Mouse (Mus musculus) limb, embryonic 10.5 days (tissue): ENCODE measurements around the gene P2ry6. TPM values are rescaled to one million over a fixed set of nuclear protein-coding genes. Genes with fewer than 3 reads are reported as not detected.

Experiments used
- DNase-seq: peaks from one replicate; pipeline ENCODE4 v3.0.0-alpha.2; 2017; ENCODE audit warnings: low spot score
- H3K27ac ChIP-seq: fragments of 300-500 bp; sonication (generic); 2 replicates; pipeline ENCODE4 v1.5.1; 2016; ENCODE audit warnings: mild to moderate bottlenecking
- H3K27me3 ChIP-seq: fragments of 300-500 bp; sonication (generic); 2 replicates; pipeline ENCODE4 v1.6.1; 2016; ENCODE audit warnings: low read depth, mild to moderate bottlenecking; ENCODE audit not compliant: poor library complexity, severe bottlenecking
- H3K36me3 ChIP-seq: fragments of 300-500 bp; sonication (generic); 2 replicates; pipeline ENCODE4 v1.6.1; 2016; ENCODE audit warnings: mild to moderate bottlenecking, moderate library complexity
- H3K4me1 ChIP-seq: fragments of 300-500 bp; sonication (generic); 2 replicates; pipeline ENCODE4 v1.6.1; 2016
- H3K4me3 ChIP-seq: fragments of 300-500 bp; sonication (generic); 2 replicates; pipeline ENCODE4 v1.5.1; 2016; ENCODE audit warnings: mild to moderate bottlenecking, moderate library complexity
- H3K9me3 ChIP-seq: fragments of 300-500 bp; sonication (generic); replicated peaks from 2 replicates; pipeline ENCODE4 v1.6.1; 2016; ENCODE audit warnings: mild to moderate bottlenecking
- WGBS: fragments of 180-500 bp; shearing (Covaris S2); methylation state at CpG from one replicate; pipeline ENCODE4 v1.1.7; 2016; 5-methylcytosine and 5-hydroxymethylcytosine counted together
- polyA plus RNA-seq: library from polyadenylated mRNA; unstranded; fragments of >200 nt; fragmentation: Nextera tagmentation; extraction: Ambion mirVana; gene quantifications from 2 replicates; pipeline ENCODE4 v1.2.1, GENCODE M21; 2016

Gene P2ry6
- polyA plus RNA-seq, 1 experiment from 2014 or later, result 1.1 TPM

DNA sequence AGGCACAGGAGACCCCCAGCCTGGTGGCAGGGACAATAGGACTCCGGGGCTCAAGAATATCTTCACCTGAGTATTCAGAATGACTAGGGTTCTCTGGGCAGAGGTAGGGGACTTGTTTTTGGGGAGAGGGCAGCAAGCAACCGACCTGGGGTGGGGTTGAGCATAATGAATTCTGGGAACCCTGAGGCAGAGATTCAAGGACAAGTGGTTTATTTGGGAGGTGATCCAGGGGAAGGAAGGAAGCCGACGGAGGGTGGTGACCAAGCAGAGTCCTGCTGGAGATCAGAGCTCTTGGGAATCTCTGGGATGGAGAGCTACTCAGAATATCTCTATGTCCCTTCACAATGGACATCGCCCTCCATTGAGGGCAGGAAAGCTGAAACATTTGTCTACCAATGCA lies 3.7 kb upstream of the P2ry6 start:
- H3K27ac ChIP-seq, result no peak overlapping the region
- H3K4me3 ChIP-seq, result no peak overlapping the region
- peaks cover 25% of the 10 kb centered on the region for H3K4me1 ChIP-seq
- 92% methylated on average over 5 of the region's 5 CpGs for WGBS
- no peak for DNase-seq
- H3K9me3 ChIP-seq, result no peaks in the 10 kb centered on the region
- H3K36me3 ChIP-seq, result no peaks in the 10 kb centered on the region
- H3K27me3 ChIP-seq, result peaks cover 30% of the 10 kb centered on the region

DNA sequence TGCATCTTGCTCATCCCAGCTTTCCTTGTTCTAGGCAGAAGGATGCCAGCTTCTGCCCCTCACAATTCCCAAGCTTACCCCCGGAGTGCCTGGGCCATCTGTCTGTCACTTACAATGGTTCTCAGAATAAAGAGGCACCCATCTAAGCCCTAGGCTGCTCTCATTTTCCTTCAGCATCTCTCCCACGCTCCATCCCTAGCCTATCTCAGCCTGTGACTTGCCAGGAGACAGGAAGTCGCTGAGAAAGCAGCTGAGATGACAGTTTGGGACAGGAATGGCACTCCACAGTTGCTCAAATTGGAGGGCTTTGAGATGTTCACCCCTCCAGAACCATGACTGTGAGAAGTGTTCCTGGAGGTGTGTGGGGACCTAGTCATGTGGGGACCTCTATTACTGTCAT lies 1.6 kb downstream of the P2ry6 start:
- H3K27ac ChIP-seq, result no peak overlapping the region
- peaks cover 27% of the 10 kb centered on the region for H3K4me1 ChIP-seq
- H3K36me3 ChIP-seq, result no peaks in the 10 kb centered on the region
- WGBS, result 50% methylated on average over 3 of the region's 3 CpGs
- peaks cover 45% of the 10 kb centered on the region for H3K27me3 ChIP-seq
- no peak for DNase-seq
- no peak overlapping the region for H3K4me3 ChIP-seq
- H3K9me3 ChIP-seq, result no peaks in the 10 kb centered on the region

DNA sequence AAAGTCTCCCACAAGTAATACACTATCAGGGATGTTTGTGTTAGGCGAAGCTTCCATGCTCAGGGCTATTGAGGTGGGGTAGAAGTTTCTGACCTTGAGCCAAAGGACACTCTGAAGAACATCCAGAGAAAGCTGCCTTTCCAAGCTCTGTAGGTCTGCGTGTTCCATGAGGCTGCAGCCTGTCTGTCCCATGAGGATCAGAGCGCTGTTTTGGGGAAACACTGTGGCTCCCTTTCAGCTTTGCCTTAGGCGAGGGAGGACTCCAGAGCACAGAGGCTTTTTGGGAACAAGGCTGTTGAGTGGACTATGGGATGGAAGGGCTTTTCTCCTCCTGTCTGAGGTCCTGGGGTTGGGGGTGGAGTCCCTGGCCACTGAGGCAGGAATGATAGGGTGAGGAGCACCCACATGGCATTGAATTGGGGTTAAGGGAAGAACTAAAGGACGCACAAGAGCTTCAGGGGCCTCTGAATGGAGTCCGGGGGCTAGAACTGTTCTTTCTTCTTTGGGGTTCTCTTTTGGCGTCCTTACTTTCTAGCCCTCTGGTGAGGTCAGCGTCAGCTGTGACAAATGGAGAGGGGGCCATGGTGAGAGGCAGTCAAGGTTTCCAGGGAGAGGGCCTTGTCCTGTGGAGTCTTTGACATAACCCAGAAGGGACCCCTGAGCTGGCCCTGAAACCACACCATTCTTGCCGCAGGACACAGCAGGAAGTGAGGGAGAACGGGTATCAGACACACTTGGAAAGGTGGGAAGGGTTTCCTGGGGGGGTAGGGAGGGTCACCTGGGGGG lies 5.4 kb downstream of the P2ry6 start:
- Histone ChIP-seq H3K9me3 (no peaks in the 10 kb centered on the region), H3K4me3 (no peak overlapping the region), H3K4me1 (peaks cover 25% of the 10 kb centered on the region), H3K27me3 (peaks cover 24% of the 10 kb centered on the region), H3K36me3 (no peaks in the 10 kb centered on the region), H3K27ac (0 out of 2 replicates have a peak overlapping the region, but pooled peaks have one; percentile 12)
- no peak for DNase-seq
- 76% methylated on average over 10 of the region's 10 CpGs for WGBS

DNA sequence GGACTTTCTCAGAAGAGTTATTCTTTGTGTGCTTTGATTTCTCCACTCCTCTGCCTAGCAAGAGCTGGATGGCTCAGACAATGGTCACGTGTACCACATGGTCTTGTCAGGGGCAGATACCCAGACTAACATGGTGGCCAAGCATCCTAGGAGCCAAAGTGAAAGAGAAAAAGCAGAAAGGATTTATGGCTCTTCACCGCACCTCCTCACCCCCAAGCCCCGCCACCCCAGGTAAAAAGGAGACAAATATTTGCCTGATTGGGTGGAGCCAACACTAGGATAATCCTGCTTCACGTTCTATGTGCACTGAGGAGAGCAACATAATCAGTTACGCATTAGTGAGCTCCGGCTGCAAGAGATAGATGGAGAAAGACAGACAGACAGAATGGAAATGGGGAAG lies 6.1 kb downstream of the P2ry6 start:
- Histone ChIP-seq H3K4me3 (no peak overlapping the region), H3K4me1 (peaks cover 25% of the 10 kb centered on the region), H3K9me3 (no peaks in the 10 kb centered on the region), H3K27me3 (peaks cover 18% of the 10 kb centered on the region), H3K36me3 (no peaks in the 10 kb centered on the region), H3K27ac (no peak overlapping the region)
- 90% methylated on average over 6 of the region's 6 CpGs for WGBS
- no peak for DNase-seq

DNA sequence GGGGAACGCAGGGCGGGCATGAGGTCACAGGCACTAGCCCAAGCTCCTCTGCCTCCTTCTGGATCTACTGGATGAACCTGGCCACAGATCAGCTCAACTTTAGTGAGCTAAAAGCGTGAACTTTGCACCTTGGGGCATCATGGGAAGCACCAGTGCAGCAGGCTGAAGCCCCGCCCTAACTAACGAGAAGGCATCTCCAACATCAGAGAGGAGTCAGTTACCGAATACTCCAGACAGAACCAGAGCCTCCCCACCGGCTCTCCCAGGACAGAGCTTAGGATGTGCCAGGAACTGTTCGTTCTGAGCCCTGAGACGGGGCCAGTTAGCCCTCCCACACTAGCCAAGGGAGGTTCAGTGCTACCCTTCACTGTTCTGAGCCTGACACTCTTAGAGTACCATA lies 6.6 kb downstream of the P2ry6 start:
- no peak for DNase-seq
- Histone ChIP-seq H3K9me3 (no peaks in the 10 kb centered on the region), H3K27ac (no peak overlapping the region), H3K4me3 (no peak overlapping the region), H3K4me1 (peaks cover 25% of the 10 kb centered on the region), H3K36me3 (no peaks in the 10 kb centered on the region), H3K27me3 (peaks cover 15% of the 10 kb centered on the region)
- 82% methylated on average over 9 of the region's 9 CpGs for WGBS

DNA sequence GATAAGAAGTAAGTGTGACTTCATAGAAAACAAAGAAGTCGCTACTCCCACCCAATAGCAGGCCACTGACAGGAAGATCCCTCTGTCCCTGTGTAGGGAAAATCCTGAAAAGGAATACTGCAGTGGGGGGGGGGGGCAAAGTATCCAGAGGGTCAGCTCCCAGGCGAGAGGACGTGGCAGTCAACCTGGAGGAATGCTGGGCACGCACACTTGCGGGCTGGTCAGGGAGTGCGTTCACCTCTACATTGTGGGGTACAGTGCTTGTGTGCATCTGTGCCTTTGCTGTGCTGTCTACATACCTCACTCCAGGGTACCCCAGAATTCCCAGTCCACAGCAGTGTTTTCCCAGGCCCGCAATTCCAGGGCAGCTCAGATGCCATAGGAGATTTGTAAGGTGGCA lies 8.4 kb downstream of the P2ry6 start:
- Histone ChIP-seq H3K4me3 (no peak overlapping the region), H3K9me3 (no peaks in the 10 kb centered on the region), H3K4me1 (peaks cover 25% of the 10 kb centered on the region), H3K27me3 (peaks cover 7% of the 10 kb centered on the region), H3K36me3 (no peaks in the 10 kb centered on the region), H3K27ac (no peak overlapping the region)
- DNase-seq, result no peak
- 92% methylated on average over 7 of the region's 7 CpGs for WGBS

DNA sequence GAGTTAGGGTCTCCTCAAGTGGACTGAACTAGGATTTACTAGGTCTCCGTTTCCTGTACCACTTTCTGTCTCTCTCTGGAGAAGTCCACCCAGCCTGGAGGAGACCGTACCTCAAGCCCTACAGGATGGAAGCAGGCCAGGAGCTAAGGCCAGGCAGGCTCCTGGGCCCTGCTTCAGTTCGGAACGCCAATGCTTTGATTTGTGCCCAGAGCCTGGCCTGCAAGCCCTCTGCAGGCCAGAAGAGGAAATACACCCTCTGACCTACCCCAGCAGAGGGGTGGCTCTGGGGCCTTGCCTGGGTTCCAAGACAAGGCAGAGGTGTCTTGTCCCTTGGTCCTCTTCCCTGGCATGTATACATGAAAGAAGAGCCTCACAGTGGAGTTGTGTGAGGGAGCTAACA lies 9.4 kb downstream of the P2ry6 start:
- Histone ChIP-seq H3K4me1 (peaks cover 25% of the 10 kb centered on the region), H3K36me3 (no peaks in the 10 kb centered on the region), H3K27ac (no peak overlapping the region), H3K4me3 (no peak overlapping the region), H3K27me3 (peaks cover 3% of the 10 kb centered on the region; the same call in 1 of the 2 replicates), H3K9me3 (no peaks in the 10 kb centered on the region)
- DNase-seq, result peak; percentile 49
- 21% methylated on average over 4 of the region's 4 CpGs for WGBS

DNA sequence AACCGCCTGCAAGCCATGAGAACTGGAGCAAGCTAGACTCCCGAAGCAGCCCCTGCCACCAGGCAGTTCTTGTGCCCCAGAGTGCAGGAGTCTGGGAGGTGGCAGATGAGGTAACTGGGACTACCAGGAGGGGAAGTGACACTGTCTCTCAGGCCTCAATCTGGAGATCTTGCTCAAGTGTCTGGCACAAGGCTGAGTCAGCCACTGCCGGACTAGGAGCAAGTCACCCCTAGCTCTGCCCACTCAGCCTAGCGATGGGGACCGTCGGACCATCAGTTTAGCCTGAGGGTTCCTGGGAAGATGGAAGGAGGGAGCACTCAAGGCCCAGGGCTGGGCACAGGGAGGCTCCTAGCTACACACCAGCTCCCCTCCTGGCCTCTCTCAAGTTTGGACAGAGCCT lies 10.2 kb downstream of the P2ry6 start:
- peaks cover 16% of the 10 kb centered on the region for H3K4me1 ChIP-seq
- 82% methylated on average over 6 of the region's 6 CpGs for WGBS
- peak; percentile 26 for DNase-seq
- no peak overlapping the region for H3K4me3 ChIP-seq
- peaks cover 3% of the 10 kb centered on the region; the same call in 1 of the 2 replicates for H3K27me3 ChIP-seq
- 0 out of 2 replicates have a peak overlapping the region, but pooled peaks have one; percentile 30 for H3K27ac ChIP-seq
- H3K36me3 ChIP-seq, result no peaks in the 10 kb centered on the region
- no peaks in the 10 kb centered on the region for H3K9me3 ChIP-seq

DNA sequence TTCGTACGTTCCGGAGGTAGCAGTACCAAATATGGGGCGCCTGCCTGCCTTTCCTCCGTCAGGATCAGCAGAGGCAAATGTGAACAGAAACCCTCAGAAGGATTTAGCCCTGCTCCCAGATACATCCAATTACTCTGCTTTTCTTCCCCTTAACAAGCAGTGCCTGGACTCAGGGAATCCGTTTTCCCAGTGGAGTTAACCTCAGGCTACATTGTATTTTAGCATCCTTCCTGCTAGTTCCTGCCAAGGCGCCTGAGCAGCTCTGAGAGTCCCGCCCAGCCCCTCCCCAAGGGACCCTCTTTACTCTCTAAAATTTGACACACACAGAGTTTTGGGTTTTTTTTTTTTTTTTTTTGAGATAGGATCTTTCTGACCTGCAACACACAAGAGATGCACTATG lies 11.1 kb downstream of the P2ry6 start:
- Histone ChIP-seq H3K27ac (no peak overlapping the region), H3K4me1 (peaks cover 15% of the 10 kb centered on the region), H3K4me3 (no peak overlapping the region), H3K27me3 (peaks cover 3% of the 10 kb centered on the region; the same call in 1 of the 2 replicates), H3K9me3 (no peaks in the 10 kb centered on the region), H3K36me3 (no peaks in the 10 kb centered on the region)
- no peak for DNase-seq
- 79% methylated on average over 8 of the region's 8 CpGs for WGBS

DNA sequence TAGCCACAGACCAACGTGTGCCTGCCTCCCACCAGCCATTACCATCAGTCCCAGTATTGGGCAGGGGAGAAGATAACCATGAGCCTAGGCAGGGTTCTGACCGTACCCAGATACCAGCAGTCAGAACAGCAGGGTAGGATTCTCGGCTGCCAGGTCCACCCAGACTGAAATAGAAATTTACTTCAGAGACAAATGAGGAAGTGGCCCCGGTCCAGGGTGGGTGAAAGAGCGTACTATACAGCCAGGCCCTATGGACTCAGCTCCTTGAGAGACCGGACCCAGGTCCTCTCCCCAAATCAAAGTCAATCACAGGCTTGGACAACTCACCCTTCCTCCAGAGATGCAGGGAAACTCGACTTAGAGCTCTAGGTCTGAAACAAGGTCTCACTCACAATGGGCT lies 13.3 kb downstream of the P2ry6 start:
- H3K9me3 ChIP-seq, result no peaks in the 10 kb centered on the region
- no peak for DNase-seq
- WGBS, result 79% methylated on average over 7 of the region's 7 CpGs
- no peak overlapping the region for H3K27ac ChIP-seq
- peaks cover 3% of the 10 kb centered on the region; the same call in 1 of the 2 replicates for H3K27me3 ChIP-seq
- no peaks in the 10 kb centered on the region for H3K36me3 ChIP-seq
- peaks cover 15% of the 10 kb centered on the region for H3K4me1 ChIP-seq
- H3K4me3 ChIP-seq, result no peak overlapping the region

DNA sequence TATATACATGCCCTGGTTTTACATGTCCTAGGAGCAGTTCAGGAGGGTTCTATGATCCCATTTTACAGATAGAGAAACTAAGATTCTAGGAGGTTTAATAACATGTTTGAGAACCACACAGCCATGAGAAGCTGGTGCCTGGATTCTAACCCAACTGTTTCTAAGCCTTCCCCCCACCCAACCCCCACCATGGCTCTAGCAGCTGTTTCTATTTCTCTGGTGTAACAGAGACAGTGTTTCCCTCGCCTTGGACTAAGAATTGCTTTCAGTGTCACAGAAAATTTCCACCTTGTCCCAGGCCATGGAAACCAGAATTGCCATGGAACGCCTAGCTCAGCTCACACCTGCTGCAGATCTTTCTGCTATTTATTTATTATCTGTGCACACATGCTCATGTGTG lies 14.0 kb downstream of the P2ry6 start:
- 79% methylated on average over 2 of the region's 2 CpGs for WGBS
- peaks cover 3% of the 10 kb centered on the region; the same call in 1 of the 2 replicates for H3K27me3 ChIP-seq
- DNase-seq, result no peak

DNA sequence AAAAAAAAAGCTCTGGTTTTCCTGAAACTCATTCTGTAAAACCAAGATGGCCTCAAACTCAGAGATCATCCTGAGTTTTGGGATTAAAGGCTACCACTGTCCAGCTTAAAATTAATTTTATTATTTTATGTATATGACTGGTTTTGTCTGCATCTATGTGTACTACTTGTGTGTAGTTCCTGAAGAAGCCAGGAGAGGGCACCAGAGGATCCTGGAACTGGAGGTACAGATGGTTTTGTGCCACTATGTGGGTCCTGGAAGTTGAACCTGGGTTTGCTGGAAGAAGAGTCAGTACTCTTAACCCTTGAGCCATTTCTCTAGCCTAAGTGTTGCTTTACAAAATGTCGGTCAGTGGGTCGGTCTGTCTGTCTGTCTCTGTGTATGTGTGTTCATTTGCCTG lies 16.0 kb downstream of the P2ry6 start:
- DNase-seq, result no peak
- H3K27ac ChIP-seq, result no peak overlapping the region
- peaks cover 3% of the 10 kb centered on the region; the same call in 1 of the 2 replicates for H3K27me3 ChIP-seq
- no peak overlapping the region for H3K4me3 ChIP-seq
- 95% methylated on average over 2 of the region's 2 CpGs for WGBS
- no peaks in the 10 kb centered on the region for H3K36me3 ChIP-seq
- no peaks in the 10 kb centered on the region for H3K9me3 ChIP-seq
- H3K4me1 ChIP-seq, result no peaks in the 10 kb centered on the region

More for the DNA sequence above, 14.0 kb downstream of the P2ry6 start:
- Histone ChIP-seq H3K36me3 (no peaks in the 10 kb centered on the region), H3K27ac (no peak overlapping the region), H3K4me3 (no peak overlapping the region), H3K4me1 (peaks cover 15% of the 10 kb centered on the region), H3K9me3 (no peaks in the 10 kb centered on the region)

DNA sequence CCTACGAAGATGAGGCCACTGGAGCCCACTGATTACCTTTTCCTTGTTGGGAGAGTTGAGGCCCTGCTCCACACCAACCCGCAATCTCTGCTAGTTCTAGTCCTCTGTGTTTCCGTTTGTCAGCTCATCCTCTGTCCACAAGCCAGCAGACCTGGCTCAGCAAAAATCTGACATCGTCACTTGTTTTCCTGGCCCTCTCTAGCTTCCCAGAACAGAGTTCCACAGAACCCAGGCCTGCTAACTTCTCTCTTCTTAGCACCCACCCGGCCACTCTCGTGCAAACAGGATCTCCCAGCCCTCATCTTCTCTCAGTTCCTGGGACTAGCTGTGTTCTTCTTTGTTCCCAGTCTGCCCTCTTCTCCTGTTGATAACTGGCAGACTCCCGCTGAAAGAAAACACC lies 21.8 kb downstream of the P2ry6 start:
- Histone ChIP-seq H3K36me3 (no peaks in the 10 kb centered on the region), H3K27me3 (no peaks in the 10 kb centered on the region), H3K9me3 (no peaks in the 10 kb centered on the region), H3K27ac (0 out of 2 replicates have a peak overlapping the region, but pooled peaks have one; percentile 3), H3K4me1 (peaks cover 16% of the 10 kb centered on the region), H3K4me3 (no peak overlapping the region)
- WGBS, result 84% methylated on average over 7 of the region's 7 CpGs
- DNase-seq, result no peak
